Mouse (Mus musculus) heart, adult 9 months (tissue): ENCODE data around the gene Prdm15.

Source experiments
- DNase-seq, 2 experiments: peaks; one replicate each; pipeline ENCODE4 v3.0.0; 2022; ENCODE audit warnings: low spot score in 2 of 2

Prdm15 gene

GRCm38 (mm10) chr16:97752316-97752941, 99.2 kb downstream of the Prdm15 start:
- DNase-seq: no peak

GRCm38 (mm10) chr16:97751884-97752283, 99.8 kb downstream of the Prdm15 start:
- peak; percentile 81 for DNase-seq

DNA sequence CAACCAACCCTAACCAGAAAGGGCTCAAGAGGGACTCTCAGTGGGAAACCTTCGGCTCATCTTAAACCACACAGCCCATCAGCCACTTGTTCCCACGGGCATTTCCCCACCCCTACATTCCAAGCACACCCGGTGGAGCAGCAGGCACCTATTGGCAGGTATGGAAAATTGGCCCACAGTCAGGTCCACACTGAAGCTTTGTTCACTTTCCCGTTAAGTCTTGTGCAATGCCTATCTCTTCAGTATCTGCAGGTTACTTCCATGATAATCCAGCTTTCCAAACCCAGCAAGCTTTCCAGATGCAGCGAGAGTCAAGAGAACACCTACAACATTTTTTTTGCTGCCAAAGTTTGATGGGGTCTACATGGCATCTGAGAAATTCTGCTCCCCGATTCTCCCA, 103.2 kb downstream of the Prdm15 start:
- no peak for DNase-seq
